Mouse (Mus musculus): ENCODE data around the gene Upf2. TPM values are rescaled to one million over a fixed set of nuclear protein-coding genes. Genes with fewer than 3 reads are reported as not detected.
A peak's percentile ranks its signal among the peaks of the same experiment; 100 is the strongest.

Upf2 gene
- polyA plus RNA-seq, 1 experiment from 2014 or later: 9.0 TPM

- Histone ChIP-seq H3K9ac (no peak overlapping the region), H3K36me3 (peaks cover 13% of the 10 kb centered on the region), H3K4me3 (no peak overlapping the region), H3K4me1 (0 out of 2 replicates have a peak, but pooled peaks cover 4% of the 10 kb centered on the region), H3K27ac (no peak overlapping the region), H3K4me2 (no peak overlapping the region), H3K9me3 (no peaks in the 10 kb centered on the region), H3K27me3 (no peaks in the 10 kb centered on the region)
- no peak for ATAC-seq (ENCODE audit: borderline replicate concordance, extremely low read depth, low FRiP score, low TSS enrichment)
- WGBS: 94% methylated on average over 1 of the region's 1 CpGs
Measured at GRCm38 (mm10) chr2:6042644-6043043, 91.4 kb downstream of the Upf2 start.

- 66% methylated on average over 7 of the region's 7 CpGs for WGBS
- Histone ChIP-seq H3K4me2 (no peak overlapping the region), H3K36me3 (peaks cover 20% of the 10 kb centered on the region), H3K4me3 (no peak overlapping the region), H3K9ac (no peak overlapping the region), H3K9me3 (no peaks in the 10 kb centered on the region), H3K4me1 (peaks cover 16% of the 10 kb centered on the region), H3K27me3 (no peaks in the 10 kb centered on the region), H3K27ac (no peak overlapping the region)
- ATAC-seq (ENCODE audit: borderline replicate concordance, extremely low read depth, low FRiP score, low TSS enrichment): no peak
Measured at GRCm38 (mm10) chr2:6046796-6047195, 95.5 kb downstream of the Upf2 start.

- no peak overlapping the region for H3K9ac ChIP-seq
- peaks cover 16% of the 10 kb centered on the region for H3K4me1 ChIP-seq
- no peaks in the 10 kb centered on the region for H3K27me3 ChIP-seq
- peaks cover 32% of the 10 kb centered on the region for H3K36me3 ChIP-seq
- no peaks in the 10 kb centered on the region for H3K9me3 ChIP-seq
- 50% methylated on average over 4 of the region's 4 CpGs for WGBS
- no peak overlapping the region for H3K4me3 ChIP-seq
- no peak overlapping the region for H3K4me2 ChIP-seq
- no peak for ATAC-seq (ENCODE audit: borderline replicate concordance, extremely low read depth, low FRiP score, low TSS enrichment)
- H3K27ac ChIP-seq: peak overlapping the region; percentile 37; the same call in 1 of the 2 replicates
Measured at GRCm38 (mm10) chr2:6048570-6048969, 97.3 kb downstream of the Upf2 start.

GRCm38 (mm10) chr2:6049018-6049417 lies 97.7 kb downstream of the Upf2 start:
- no peaks in the 10 kb centered on the region for H3K9me3 ChIP-seq
- ATAC-seq (ENCODE audit: borderline replicate concordance, extremely low read depth, low FRiP score, low TSS enrichment): no peak
- H3K4me2 ChIP-seq: no peak overlapping the region
- no peak overlapping the region for H3K9ac ChIP-seq
- WGBS: 69% methylated on average over 3 of the region's 3 CpGs
- H3K27me3 ChIP-seq: no peaks in the 10 kb centered on the region
- peaks cover 33% of the 10 kb centered on the region for H3K36me3 ChIP-seq
- no peak overlapping the region for H3K27ac ChIP-seq
- H3K4me1 ChIP-seq: peaks cover 16% of the 10 kb centered on the region
- no peak overlapping the region for H3K4me3 ChIP-seq

DNA sequence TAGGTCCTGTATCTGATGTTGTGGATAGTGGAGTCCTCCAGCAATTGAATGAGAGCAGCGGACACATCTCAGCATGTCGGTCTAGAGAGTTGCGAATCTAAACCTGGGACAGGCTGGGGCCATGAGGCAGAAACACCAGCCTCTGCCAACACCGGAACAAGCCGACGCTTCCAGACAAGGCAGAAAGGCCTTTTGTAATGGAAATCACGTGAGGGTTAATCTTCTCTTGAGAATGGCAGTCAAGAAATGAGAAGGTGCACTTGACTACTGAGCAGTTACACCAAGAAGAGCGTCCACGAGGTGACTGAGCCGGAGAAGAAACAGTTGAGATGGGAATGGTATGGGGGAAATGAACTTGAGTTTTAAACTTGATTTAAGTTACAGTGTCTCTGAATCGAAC lies 104.2 kb downstream of the Upf2 start:
- Histone ChIP-seq H3K9ac (no peak overlapping the region), H3K36me3 (peaks cover 43% of the 10 kb centered on the region), H3K4me2 (no peak overlapping the region), H3K27ac (no peak overlapping the region), H3K4me3 (no peak overlapping the region), H3K27me3 (no peaks in the 10 kb centered on the region), H3K4me1 (no peaks in the 10 kb centered on the region), H3K9me3 (no peaks in the 10 kb centered on the region)
- 91% methylated on average over 11 of the region's 11 CpGs for WGBS
- no peak for ATAC-seq (ENCODE audit: borderline replicate concordance, extremely low read depth, low FRiP score, low TSS enrichment)

DNA sequence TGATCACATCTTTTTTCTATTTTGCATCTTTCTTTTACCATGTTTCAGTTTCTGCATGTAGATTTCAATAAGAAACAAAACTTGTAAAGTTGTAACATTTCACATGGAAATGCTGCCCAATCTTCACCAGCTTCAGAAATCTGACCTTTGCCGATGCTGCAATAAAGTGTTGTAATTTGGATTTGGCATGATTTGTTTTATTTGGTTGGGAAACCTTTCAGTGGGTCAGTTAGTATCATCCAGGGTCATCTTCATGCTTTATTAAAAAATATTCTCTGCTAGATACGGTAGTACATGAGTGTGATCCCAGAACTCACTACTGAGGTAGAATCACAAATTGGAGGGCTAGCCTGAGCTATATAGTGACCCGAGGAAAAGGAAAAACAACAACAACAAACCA lies 105.2 kb downstream of the Upf2 start:
- ATAC-seq (ENCODE audit: borderline replicate concordance, extremely low read depth, low FRiP score, low TSS enrichment): no peak
- H3K27ac ChIP-seq: no peak overlapping the region
- no peaks in the 10 kb centered on the region for H3K9me3 ChIP-seq
- 93% methylated on average over 3 of the region's 3 CpGs for WGBS
- no peak overlapping the region for H3K9ac ChIP-seq
- H3K27me3 ChIP-seq: no peaks in the 10 kb centered on the region
- peaks cover 33% of the 10 kb centered on the region for H3K36me3 ChIP-seq
- no peak overlapping the region for H3K4me2 ChIP-seq
- H3K4me3 ChIP-seq: no peak overlapping the region
- no peaks in the 10 kb centered on the region for H3K4me1 ChIP-seq

DNA sequence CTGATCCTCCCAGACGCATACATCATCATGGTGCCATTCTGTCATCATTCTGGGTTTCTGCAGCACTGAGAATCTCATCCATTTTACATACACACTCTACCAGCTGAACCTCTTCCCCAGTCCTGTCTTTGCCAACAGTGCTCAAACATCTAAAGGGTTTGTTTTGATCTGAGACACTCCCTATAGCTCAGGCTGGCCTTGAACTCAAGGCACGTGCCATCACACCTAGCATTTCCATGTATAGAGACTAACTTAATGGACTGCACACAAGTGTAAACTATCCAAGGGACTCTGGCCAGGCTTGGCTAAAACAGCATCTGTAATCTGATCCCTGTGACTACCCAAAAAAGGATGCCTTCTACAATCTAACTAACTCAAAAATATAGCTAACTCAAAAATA lies 108.0 kb downstream of the Upf2 start:
- Histone ChIP-seq H3K9ac (no peak overlapping the region), H3K36me3 (peaks cover 17% of the 10 kb centered on the region), H3K27me3 (no peaks in the 10 kb centered on the region), H3K27ac (no peak overlapping the region), H3K4me2 (no peak overlapping the region), H3K4me1 (no peaks in the 10 kb centered on the region), H3K4me3 (no peak overlapping the region), H3K9me3 (no peaks in the 10 kb centered on the region)
- WGBS: 68% methylated on average over 2 of the region's 2 CpGs
- no peak; the same call in 1 of the 2 replicates for ATAC-seq (ENCODE audit: borderline replicate concordance, extremely low read depth, low FRiP score, low TSS enrichment)

DNA sequence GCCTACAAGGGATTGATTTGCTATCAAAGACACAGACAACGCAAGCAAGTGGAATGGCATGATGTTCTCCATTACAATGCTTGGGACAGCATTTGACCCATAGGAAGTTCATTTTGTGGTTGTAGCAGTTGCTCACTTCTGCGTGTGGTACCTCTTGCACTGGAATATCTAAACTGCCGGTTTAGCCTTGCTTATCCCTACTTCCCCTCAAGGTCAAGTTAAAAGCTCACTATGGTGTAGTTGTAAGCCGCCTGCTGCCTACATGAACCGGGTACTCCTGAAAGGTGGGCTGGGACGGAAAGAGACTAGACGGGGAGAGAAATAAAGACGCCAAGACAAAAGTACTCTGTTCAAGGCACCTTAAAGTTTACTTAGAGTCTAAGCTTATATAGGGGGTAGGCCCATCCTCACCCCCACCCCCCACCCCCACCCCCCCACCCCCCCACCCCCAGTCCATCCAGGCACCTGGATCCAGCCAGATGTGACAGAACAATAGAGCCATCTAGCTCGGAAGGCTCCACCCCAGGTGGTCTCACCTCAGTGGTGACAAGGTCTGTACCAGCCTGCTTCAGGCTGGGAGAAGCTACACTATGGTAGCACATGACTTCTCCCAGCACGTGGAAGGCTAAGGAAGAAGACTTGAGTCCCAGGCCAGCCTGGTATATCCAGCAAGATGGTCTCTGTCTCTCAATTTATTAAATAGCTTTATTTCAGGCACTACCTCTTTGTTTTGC lies 109.0 kb downstream of the Upf2 start:
- Histone ChIP-seq H3K27ac (no peak overlapping the region), H3K9me3 (no peaks in the 10 kb centered on the region), H3K9ac (no peak overlapping the region), H3K36me3 (peaks cover 14% of the 10 kb centered on the region), H3K27me3 (no peaks in the 10 kb centered on the region), H3K4me1 (no peaks in the 10 kb centered on the region), H3K4me3 (no peak overlapping the region), H3K4me2 (no peak overlapping the region)
- ATAC-seq (ENCODE audit: borderline replicate concordance, extremely low read depth, low FRiP score, low TSS enrichment): no peak
- WGBS: 77% methylated on average over 10 of the region's 10 CpGs

DNA sequence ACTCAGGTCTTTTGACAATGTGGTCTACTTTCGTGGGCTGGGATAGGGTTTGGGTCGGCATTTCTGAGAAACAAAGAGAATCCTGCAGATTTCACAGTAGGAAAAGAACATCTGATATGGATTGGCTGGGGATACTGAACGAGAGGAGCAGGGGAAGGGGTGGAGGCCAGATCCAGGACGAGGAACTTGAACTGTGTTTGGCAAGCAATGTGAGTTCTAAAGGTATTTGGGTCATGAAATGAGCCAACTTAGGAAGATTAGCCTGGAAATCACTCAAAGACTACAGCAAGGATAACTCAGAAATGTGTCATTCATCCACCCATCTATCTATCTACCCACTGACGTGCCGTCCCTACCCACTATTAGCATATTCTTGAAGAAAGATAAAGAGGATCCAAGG lies 116.1 kb downstream of the Upf2 start:
- WGBS: 82% methylated on average over 6 of the region's 6 CpGs
- H3K9me3 ChIP-seq: no peaks in the 10 kb centered on the region
- no peaks in the 10 kb centered on the region for H3K27me3 ChIP-seq
- H3K4me1 ChIP-seq: peaks cover 13% of the 10 kb centered on the region
- no peak for ATAC-seq (ENCODE audit: borderline replicate concordance, extremely low read depth, low FRiP score, low TSS enrichment)
- no peak overlapping the region for H3K9ac ChIP-seq
- H3K4me2 ChIP-seq: no peak overlapping the region
- no peak overlapping the region for H3K27ac ChIP-seq
- H3K36me3 ChIP-seq: no peaks in the 10 kb centered on the region
- H3K4me3 ChIP-seq: no peak overlapping the region

GRCm38 (mm10) chr2:6070925-6071324 lies 119.7 kb downstream of the Upf2 start:
- WGBS: 32% methylated on average over 11 of the region's 11 CpGs
- H3K9ac ChIP-seq: no peak overlapping the region
- H3K4me2 ChIP-seq: no peak overlapping the region
- H3K4me1 ChIP-seq: peaks cover 29% of the 10 kb centered on the region
- no peak overlapping the region for H3K27ac ChIP-seq
- ATAC-seq (ENCODE audit: borderline replicate concordance, extremely low read depth, low FRiP score, low TSS enrichment): no peak
- no peaks in the 10 kb centered on the region for H3K36me3 ChIP-seq
- no peaks in the 10 kb centered on the region for H3K27me3 ChIP-seq
- H3K4me3 ChIP-seq: no peak overlapping the region
- no peaks in the 10 kb centered on the region for H3K9me3 ChIP-seq

DNA sequence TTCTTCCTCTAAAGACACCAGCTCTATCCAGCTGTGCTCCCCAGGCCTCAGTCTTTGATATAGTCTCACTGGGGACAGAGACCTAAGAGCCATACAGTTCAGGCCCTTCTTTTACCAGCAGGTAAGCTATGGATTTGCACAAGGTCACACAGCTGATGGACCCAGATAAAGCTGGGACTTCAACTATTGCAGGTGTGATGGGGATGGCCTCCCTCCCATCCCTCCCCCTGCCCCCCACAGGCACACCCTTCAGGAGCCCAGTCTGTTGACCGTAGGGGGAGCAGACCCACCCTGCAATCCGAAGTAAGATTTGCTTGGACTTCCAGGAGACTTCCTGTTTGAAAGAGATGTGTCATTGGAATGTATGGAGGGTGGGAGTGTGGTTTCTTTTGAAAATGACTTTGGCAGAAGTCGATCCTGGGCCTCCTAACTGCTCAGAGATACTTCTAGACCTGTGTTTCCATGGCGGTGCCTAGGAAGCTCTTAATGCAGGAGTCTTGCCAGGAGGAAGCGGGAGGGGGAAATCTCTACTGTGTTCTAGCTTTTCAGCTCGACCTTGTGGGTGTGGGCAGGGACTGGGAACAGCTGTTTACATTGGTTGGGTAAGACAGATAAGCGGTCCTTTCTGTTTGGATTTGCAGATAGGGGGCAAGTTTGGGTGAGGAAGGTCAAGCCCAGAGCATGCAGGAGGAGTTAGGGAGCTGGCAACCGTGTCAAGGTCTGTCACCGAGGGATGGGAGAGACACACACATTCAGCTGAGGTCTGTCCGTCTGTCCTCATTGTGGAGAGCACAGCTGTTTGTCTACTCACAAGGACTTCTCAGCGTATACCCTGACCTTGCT lies 120.5 kb downstream of the Upf2 start:
- H3K27ac ChIP-seq: peak overlapping the region; percentile 54
- 0 out of 2 replicates have a peak overlapping the region, but pooled peaks have one; percentile 0 for H3K4me2 ChIP-seq
- peak; percentile 61; the same call in 1 of the 2 replicates for ATAC-seq (ENCODE audit: borderline replicate concordance, extremely low read depth, low FRiP score, low TSS enrichment)
- no peaks in the 10 kb centered on the region for H3K9me3 ChIP-seq
- no peak overlapping the region for H3K9ac ChIP-seq
- 13% methylated on average over 11 of the region's 11 CpGs for WGBS
- no peak overlapping the region for H3K4me3 ChIP-seq
- H3K4me1 ChIP-seq: peaks cover 29% of the 10 kb centered on the region
- no peaks in the 10 kb centered on the region for H3K36me3 ChIP-seq
- no peaks in the 10 kb centered on the region for H3K27me3 ChIP-seq

GRCm38 (mm10) chr2:6072685-6073260 lies 121.5 kb downstream of the Upf2 start:
- no peak overlapping the region for H3K27ac ChIP-seq
- no peaks in the 10 kb centered on the region for H3K36me3 ChIP-seq
- H3K9me3 ChIP-seq: no peaks in the 10 kb centered on the region
- no peak for ATAC-seq (ENCODE audit: borderline replicate concordance, extremely low read depth, low FRiP score, low TSS enrichment)
- no peak overlapping the region for H3K4me3 ChIP-seq
- WGBS: 53% methylated on average over 7 of the region's 7 CpGs
- H3K9ac ChIP-seq: no peak overlapping the region
- no peaks in the 10 kb centered on the region for H3K27me3 ChIP-seq
- H3K4me2 ChIP-seq: no peak overlapping the region
- H3K4me1 ChIP-seq: peaks cover 33% of the 10 kb centered on the region

Measured in lung, embryonic 15.5 days (tissue).